Mouse (Mus musculus): Measurements from ENCODE around the gene Tagln2. TPM values are rescaled to one million over a fixed set of nuclear protein-coding genes. Genes with fewer than 3 reads are reported as not detected.
A peak's percentile ranks its signal among the peaks of the same experiment; 100 is the strongest.

Tagln2 gene
- polyA plus RNA-seq, 1 experiment from 2014 or later = 56.7 TPM

GRCm38 (mm10) chr1:172501371-172502144, 1.7 kb downstream of the Tagln2 start:
- H3K27ac ChIP-seq (replicated peaks; ENCODE audit: low read depth, low read length) = no peak overlapping the region
- ATAC-seq (replicated peaks; ENCODE audit: insufficient number of reproducible peaks, low FRiP score, low TSS enrichment, low read depth) = no peak
- no peaks in the 10 kb centered on the region for H3K9me3 ChIP-seq (replicated peaks; ENCODE audit: control insufficient read depth, low read length)
- peaks cover 5% of the 10 kb centered on the region for H3K36me3 ChIP-seq (replicated peaks; ENCODE audit: control insufficient read depth, insufficient read depth, low read depth, low read length)
- H3K4me3 ChIP-seq (ENCODE audit: low read depth, low read length) = peak overlapping the region; percentile 44; the same call in 1 of the 2 replicates
- H3K4me1 ChIP-seq (ENCODE audit: control insufficient read depth, insufficient read depth, low read length) = peaks cover 7% of the 10 kb centered on the region; the same call in 1 of the 2 replicates
- DNase-seq (ENCODE audit: low spot score) = no peak
- peak overlapping the region; percentile 50 for H3K9ac ChIP-seq (replicated peaks; ENCODE audit: low read length)
- 30% methylated on average over 13 of the region's 13 CpGs for WGBS
- H3K27me3 ChIP-seq (ENCODE audit: control insufficient read depth, insufficient read depth, low read length) = peaks cover 7% of the 10 kb centered on the region
- H3K4me2 ChIP-seq (ENCODE audit: low read depth, low read length) = peak overlapping the region; percentile 78

GRCm38 (mm10) chr1:172502145-172503110, 2.6 kb downstream of the Tagln2 start:
- Histone ChIP-seq H3K27me3 (ENCODE audit: control insufficient read depth, insufficient read depth, low read length) (peaks cover 7% of the 10 kb centered on the region), H3K9me3 (replicated peaks; ENCODE audit: control insufficient read depth, low read length) (no peaks in the 10 kb centered on the region), H3K9ac (replicated peaks; ENCODE audit: low read length) (no peak overlapping the region), H3K27ac (replicated peaks; ENCODE audit: low read depth, low read length) (no peak overlapping the region), H3K4me2 (ENCODE audit: low read depth, low read length) (peak overlapping the region; percentile 16), H3K4me1 (ENCODE audit: control insufficient read depth, insufficient read depth, low read length) (peaks cover 7% of the 10 kb centered on the region; the same call in 1 of the 2 replicates), H3K36me3 (replicated peaks; ENCODE audit: control insufficient read depth, insufficient read depth, low read depth, low read length) (no peaks in the 10 kb centered on the region), H3K4me3 (ENCODE audit: low read depth, low read length) (no peak overlapping the region)
- ATAC-seq (replicated peaks; ENCODE audit: insufficient number of reproducible peaks, low FRiP score, low TSS enrichment, low read depth) (no peak), DNase-seq (ENCODE audit: low spot score) (no peak)
- 34% methylated on average over 12 of the region's 13 CpGs for WGBS

GRCm38 (mm10) chr1:172503111-172503997, 3.5 kb downstream of the Tagln2 start:
- DNase-seq (ENCODE audit: low spot score) (no peak), ATAC-seq (replicated peaks; ENCODE audit: insufficient number of reproducible peaks, low FRiP score, low TSS enrichment, low read depth) (no peak)
- WGBS = 39% methylated on average over 14 of the region's 14 CpGs
- no peaks in the 10 kb centered on the region for H3K36me3 ChIP-seq (replicated peaks; ENCODE audit: control insufficient read depth, insufficient read depth, low read depth, low read length)
- H3K9me3 ChIP-seq (replicated peaks; ENCODE audit: control insufficient read depth, low read length) = no peaks in the 10 kb centered on the region
- no peak overlapping the region for H3K4me2 ChIP-seq (ENCODE audit: low read depth, low read length)
- peaks cover 7% of the 10 kb centered on the region for H3K27me3 ChIP-seq (ENCODE audit: control insufficient read depth, insufficient read depth, low read length)
- no peak overlapping the region for H3K4me3 ChIP-seq (ENCODE audit: low read depth, low read length)
- H3K27ac ChIP-seq (replicated peaks; ENCODE audit: low read depth, low read length) = no peak overlapping the region
- no peak overlapping the region for H3K9ac ChIP-seq (replicated peaks; ENCODE audit: low read length)
- peaks cover 7% of the 10 kb centered on the region; the same call in 1 of the 2 replicates for H3K4me1 ChIP-seq (ENCODE audit: control insufficient read depth, insufficient read depth, low read length)

- DNase-seq (ENCODE audit: low spot score) (no peak), ATAC-seq (replicated peaks; ENCODE audit: insufficient number of reproducible peaks, low FRiP score, low TSS enrichment, low read depth) (no peak)
- 74% methylated on average over 8 of the region's 8 CpGs for WGBS
- no peak overlapping the region for H3K27ac ChIP-seq (replicated peaks; ENCODE audit: low read depth, low read length)
- no peak overlapping the region for H3K4me3 ChIP-seq (ENCODE audit: low read depth, low read length)
- H3K36me3 ChIP-seq (replicated peaks; ENCODE audit: control insufficient read depth, insufficient read depth, low read depth, low read length) = no peaks in the 10 kb centered on the region
- H3K27me3 ChIP-seq (ENCODE audit: control insufficient read depth, insufficient read depth, low read length) = peaks cover 7% of the 10 kb centered on the region
- H3K4me2 ChIP-seq (ENCODE audit: low read depth, low read length) = no peak overlapping the region
- H3K9me3 ChIP-seq (replicated peaks; ENCODE audit: control insufficient read depth, low read length) = no peaks in the 10 kb centered on the region
- H3K9ac ChIP-seq (replicated peaks; ENCODE audit: low read length) = no peak overlapping the region
- H3K4me1 ChIP-seq (ENCODE audit: control insufficient read depth, insufficient read depth, low read length) = peaks cover 7% of the 10 kb centered on the region; the same call in 1 of the 2 replicates
Observed at GRCm38 (mm10) chr1:172504756-172505155, 4.9 kb downstream of the Tagln2 start.

- Histone ChIP-seq H3K27me3 (ENCODE audit: control insufficient read depth, insufficient read depth, low read length) (no peaks in the 10 kb centered on the region), H3K4me3 (ENCODE audit: low read depth, low read length) (no peak overlapping the region), H3K27ac (replicated peaks; ENCODE audit: low read depth, low read length) (no peak overlapping the region), H3K9ac (replicated peaks; ENCODE audit: low read length) (no peak overlapping the region), H3K4me2 (ENCODE audit: low read depth, low read length) (no peak overlapping the region), H3K4me1 (ENCODE audit: control insufficient read depth, insufficient read depth, low read length) (peaks cover 5% of the 10 kb centered on the region), H3K36me3 (replicated peaks; ENCODE audit: control insufficient read depth, insufficient read depth, low read depth, low read length) (no peaks in the 10 kb centered on the region), H3K9me3 (replicated peaks; ENCODE audit: control insufficient read depth, low read length) (no peaks in the 10 kb centered on the region)
- ATAC-seq (replicated peaks; ENCODE audit: insufficient number of reproducible peaks, low FRiP score, low TSS enrichment, low read depth) (no peak), DNase-seq (ENCODE audit: low spot score) (no peak)
- WGBS = 46% methylated on average over 5 of the region's 5 CpGs
Observed at GRCm38 (mm10) chr1:172507001-172507400, 7.2 kb downstream of the Tagln2 start.

GRCm38 (mm10) chr1:172507701-172508100, 7.9 kb downstream of the Tagln2 start:
- Histone ChIP-seq H3K9ac (replicated peaks; ENCODE audit: low read length) (no peak overlapping the region), H3K36me3 (replicated peaks; ENCODE audit: control insufficient read depth, insufficient read depth, low read depth, low read length) (no peaks in the 10 kb centered on the region), H3K4me1 (ENCODE audit: control insufficient read depth, insufficient read depth, low read length) (no peaks in the 10 kb centered on the region; the same call in 1 of the 2 replicates), H3K4me3 (ENCODE audit: low read depth, low read length) (no peak overlapping the region), H3K4me2 (ENCODE audit: low read depth, low read length) (no peak overlapping the region), H3K9me3 (replicated peaks; ENCODE audit: control insufficient read depth, low read length) (no peaks in the 10 kb centered on the region), H3K27me3 (ENCODE audit: control insufficient read depth, insufficient read depth, low read length) (no peaks in the 10 kb centered on the region), H3K27ac (replicated peaks; ENCODE audit: low read depth, low read length) (no peak overlapping the region)
- ATAC-seq (replicated peaks; ENCODE audit: insufficient number of reproducible peaks, low FRiP score, low TSS enrichment, low read depth) = no peak
- WGBS = 74% methylated on average over 3 of the region's 3 CpGs
- DNase-seq (ENCODE audit: low spot score) = no peak

- Histone ChIP-seq H3K4me3 (ENCODE audit: low read depth, low read length) (no peak overlapping the region), H3K27me3 (ENCODE audit: control insufficient read depth, insufficient read depth, low read length) (no peaks in the 10 kb centered on the region), H3K27ac (replicated peaks; ENCODE audit: low read depth, low read length) (no peak overlapping the region), H3K9me3 (replicated peaks; ENCODE audit: control insufficient read depth, low read length) (no peaks in the 10 kb centered on the region), H3K4me1 (ENCODE audit: control insufficient read depth, insufficient read depth, low read length) (no peaks in the 10 kb centered on the region; the same call in none of the 2 replicates), H3K4me2 (ENCODE audit: low read depth, low read length) (no peak overlapping the region), H3K9ac (replicated peaks; ENCODE audit: low read length) (no peak overlapping the region), H3K36me3 (replicated peaks; ENCODE audit: control insufficient read depth, insufficient read depth, low read depth, low read length) (no peaks in the 10 kb centered on the region)
- DNase-seq (ENCODE audit: low spot score) = no peak
- 65% methylated on average over 2 of the region's 2 CpGs for WGBS
- ATAC-seq (replicated peaks; ENCODE audit: insufficient number of reproducible peaks, low FRiP score, low TSS enrichment, low read depth) = no peak
Observed at GRCm38 (mm10) chr1:172508172-172508571, 8.3 kb downstream of the Tagln2 start.

All from embryonic facial prominence, embryonic 11.5 days (tissue).